Mouse (Mus musculus) spleen, adult 2 months (tissue): Measurements from ENCODE around the gene Olfr857. TPM values are rescaled to one million over a fixed set of nuclear protein-coding genes. Genes with fewer than 3 reads are reported as not detected.
"Not testable (repeated sequence)": the region's sequence is repeated elsewhere in the genome, so short reads cannot be mapped to it uniquely, and the experiment has no call there.

ENCODE experiments used
- DNase-seq, 2 experiments: peaks; one replicate each; pipeline versions ENCODE4 v3.0.0 to v3.0.0-alpha.2; 2012 to 2021; ENCODE audit warnings: low spot score in 2 of 2, low read depth in 1 of 2
- H3K27ac ChIP-seq: fragments of 200-500 bp; 2 replicates; pipeline ENCODE4 v1.5.1; 2012; ENCODE audit warnings: low read length, inconsistent platforms; ENCODE audit not compliant: insufficient read depth
- H3K27me3 ChIP-seq: fragments of 200-500 bp; 2 replicates; pipeline ENCODE4 v1.6.1; 2012; ENCODE audit warnings: mild to moderate bottlenecking, moderate library complexity, low read length, inconsistent platforms; ENCODE audit not compliant: control insufficient read depth, insufficient read depth
- H3K36me3 ChIP-seq: fragments of 200-500 bp; 2 replicates; pipeline ENCODE4 v1.6.1; 2012; ENCODE audit warnings: mild to moderate bottlenecking, low read length, inconsistent platforms; ENCODE audit not compliant: control insufficient read depth, insufficient read depth
- H3K4me1 ChIP-seq: fragments of 200-500 bp; 2 replicates; pipeline ENCODE4 v1.6.1; 2011; ENCODE audit warnings: inconsistent platforms; ENCODE audit not compliant: control insufficient read depth, insufficient read depth, insufficient read length
- H3K4me3 ChIP-seq: fragments of 200-500 bp; 2 replicates; pipeline ENCODE4 v1.5.1; 2011; ENCODE audit warnings: mild to moderate bottlenecking, inconsistent platforms; ENCODE audit not compliant: insufficient read depth, insufficient read length; ENCODE audit errors: extremely low read depth
- CTCF ChIP-seq: fragments of 200-500 bp; IDR thresholded peaks from 2 replicates; pipeline ENCODE4 v1.5.1; 2011; ENCODE audit warnings: mild to moderate bottlenecking, inconsistent platforms; ENCODE audit not compliant: insufficient read depth, insufficient read length, insufficient replicate concordance; ENCODE audit errors: extremely low read depth
- POLR2A ChIP-seq: fragments of 200-500 bp; IDR thresholded peaks from 2 replicates; pipeline ENCODE4 v1.6.1; 2011; ENCODE audit warnings: low read depth, low read length, inconsistent platforms
- WGBS: fragments of 180-500 bp; shearing (Covaris S2); methylation state at CpG from one replicate; pipeline ENCODE4 v1.1.7; 2018; 5-methylcytosine and 5-hydroxymethylcytosine counted together
- polyA plus RNA-seq: library from polyadenylated mRNA; depleted of rRNA; stranded (reverse); fragments of >200 nt; gene quantifications from 2 replicates; pipeline ENCODE4 v1.2.3, GENCODE M21; 2012; rRNA removed

The Olfr857 gene
- not detected in 2 replicates for polyA plus RNA-seq

DNA sequence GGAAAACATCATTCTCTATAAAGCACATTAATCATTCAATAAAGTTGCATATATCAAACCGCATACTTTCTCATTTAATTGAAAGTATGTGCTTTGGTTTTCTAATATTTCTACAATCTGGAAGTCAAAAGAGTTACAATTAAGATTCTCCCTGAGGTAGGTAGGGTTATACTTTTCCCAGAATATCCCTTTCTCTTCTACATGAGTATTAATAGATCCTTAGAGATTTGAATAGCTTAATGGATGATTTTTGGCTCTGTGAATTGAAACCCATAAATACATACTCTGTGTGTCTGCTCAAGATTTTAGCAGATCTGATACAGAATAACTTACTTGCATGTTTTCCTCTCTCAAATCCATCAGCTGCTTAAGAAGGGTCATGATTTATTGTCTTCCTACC, at the start of gene Olfr857:
Olfr857 (plus strand) TSS at position 301 of the 400 bp plus-strand sequence.
- Histone ChIP-seq H3K36me3 (no peaks in the 10 kb centered on the region), H3K27ac (no peak within 1 kb of the TSS), H3K4me1 (no peaks in the 10 kb centered on the region), H3K4me3 (no peak within 1 kb of the TSS), H3K27me3 (no peaks in the 10 kb centered on the region)
- 86% methylated on average over 1 of the region's 1 CpGs for WGBS
- no peak for DNase-seq
- TF ChIP-seq POLR2A = no peak

DNA sequence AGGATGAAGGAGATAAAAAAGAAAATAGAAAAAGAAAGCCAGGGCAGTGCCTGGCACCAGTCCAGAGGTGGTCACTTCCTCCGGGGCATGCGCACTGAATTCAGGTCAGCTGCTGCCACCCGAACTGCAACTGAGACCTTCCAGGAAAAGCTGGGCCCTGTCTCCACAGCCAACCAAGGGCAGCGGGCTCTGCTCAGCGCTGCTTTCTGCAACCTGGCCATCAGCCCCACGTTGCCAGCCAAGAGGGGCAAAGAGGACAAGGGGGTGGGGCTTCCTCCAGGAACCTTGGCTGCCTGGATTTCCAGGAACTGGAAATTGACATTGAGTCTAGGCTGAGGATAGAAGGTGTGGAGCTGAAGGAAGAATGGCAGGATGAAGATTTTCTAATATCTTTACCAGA, 19.0 kb upstream of the Olfr857 start:
- 87% methylated on average over 6 of the region's 6 CpGs for WGBS
- TF ChIP-seq CTCF (no peak), POLR2A (no peak)
- Histone ChIP-seq H3K4me3 (no peak overlapping the region), H3K27me3 (no peaks in the 10 kb centered on the region), H3K36me3 (no peaks in the 10 kb centered on the region), H3K27ac (no peak overlapping the region), H3K4me1 (no peaks in the 10 kb centered on the region)
- DNase-seq = no peak

DNA sequence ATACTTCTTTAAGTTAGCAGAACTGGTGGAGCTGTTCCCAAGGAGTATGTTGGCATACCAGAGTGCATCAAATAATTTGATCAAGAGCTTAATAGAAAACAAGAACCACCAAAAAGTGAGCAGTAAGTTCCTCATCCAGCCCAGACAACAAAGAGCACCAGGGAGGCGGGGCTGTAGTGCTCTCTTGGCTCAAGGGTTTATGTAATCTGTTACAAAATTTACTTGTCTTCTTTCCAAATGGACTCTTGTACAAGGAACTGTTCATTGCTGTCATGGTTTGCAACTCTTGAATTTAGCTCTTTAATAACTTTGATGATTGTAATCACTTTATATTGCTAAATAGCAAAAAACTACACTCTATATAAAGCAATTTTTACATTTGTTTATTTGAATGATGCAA, 17.8 kb upstream of the Olfr857 start:
- 71% methylated on average over 1 of the region's 1 CpGs for WGBS
- TF ChIP-seq CTCF = no peak
- no peak for TF ChIP-seq POLR2A
- Histone ChIP-seq H3K27ac (no peak overlapping the region), H3K4me3 (no peak overlapping the region), H3K4me1 (no peaks in the 10 kb centered on the region), H3K36me3 (no peaks in the 10 kb centered on the region), H3K27me3 (no peaks in the 10 kb centered on the region)
- DNase-seq = no peak

DNA sequence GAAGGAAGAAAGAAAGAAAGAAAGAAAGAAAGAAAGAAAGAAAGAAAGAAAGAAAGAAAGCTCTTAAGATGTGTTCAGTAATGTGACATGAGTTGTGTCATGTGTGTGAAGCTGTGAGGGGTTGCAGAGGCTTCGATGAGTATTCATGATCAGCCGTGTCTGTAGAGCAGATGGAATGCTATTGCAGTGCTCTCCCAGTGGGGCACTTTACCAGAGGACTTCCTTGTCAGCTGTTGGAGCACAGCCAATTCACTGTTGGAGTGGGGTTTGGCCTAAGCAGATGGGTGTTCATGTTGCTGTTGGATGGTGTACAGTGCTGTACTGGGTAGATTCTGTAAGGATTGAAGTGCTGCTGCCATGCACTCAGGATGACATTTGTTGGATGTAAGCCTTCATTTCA, 16.8 kb upstream of the Olfr857 start:
- no peak overlapping the region for H3K27ac ChIP-seq
- H3K27me3 ChIP-seq = no peaks in the 10 kb centered on the region
- no peaks in the 10 kb centered on the region for H3K36me3 ChIP-seq
- DNase-seq = no peak
- H3K4me1 ChIP-seq = no peaks in the 10 kb centered on the region
- TF ChIP-seq CTCF (no peak), POLR2A (no peak)
- no peak overlapping the region for H3K4me3 ChIP-seq
- WGBS = 83% methylated on average over 2 of the region's 2 CpGs

DNA sequence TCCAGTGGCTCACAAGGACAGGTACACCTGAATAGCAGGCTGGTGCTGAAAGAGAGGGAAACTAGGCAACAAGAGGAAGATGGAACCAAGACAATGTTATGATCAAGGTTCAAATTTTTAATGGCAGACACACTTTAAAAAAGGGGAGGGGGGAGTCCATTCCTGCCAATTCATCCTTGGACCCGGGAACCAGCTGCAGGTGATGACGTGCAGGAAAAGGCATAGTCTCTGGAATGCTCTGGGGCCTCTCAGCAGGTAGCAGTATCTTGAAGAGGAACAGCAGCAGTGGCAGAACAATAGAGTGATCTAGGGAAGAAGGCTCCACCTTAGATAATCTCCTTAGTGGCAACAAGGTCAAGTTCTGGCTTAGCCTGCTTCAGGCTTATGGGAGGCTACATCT, 14.9 kb upstream of the Olfr857 start:
- DNase-seq, H3K4me3 ChIP-seq, H3K4me1 ChIP-seq, H3K36me3 ChIP-seq, H3K27ac ChIP-seq, H3K27me3 ChIP-seq: not testable (repeated sequence)
- WGBS = 60% methylated on average over 2 of the region's 2 CpGs

DNA sequence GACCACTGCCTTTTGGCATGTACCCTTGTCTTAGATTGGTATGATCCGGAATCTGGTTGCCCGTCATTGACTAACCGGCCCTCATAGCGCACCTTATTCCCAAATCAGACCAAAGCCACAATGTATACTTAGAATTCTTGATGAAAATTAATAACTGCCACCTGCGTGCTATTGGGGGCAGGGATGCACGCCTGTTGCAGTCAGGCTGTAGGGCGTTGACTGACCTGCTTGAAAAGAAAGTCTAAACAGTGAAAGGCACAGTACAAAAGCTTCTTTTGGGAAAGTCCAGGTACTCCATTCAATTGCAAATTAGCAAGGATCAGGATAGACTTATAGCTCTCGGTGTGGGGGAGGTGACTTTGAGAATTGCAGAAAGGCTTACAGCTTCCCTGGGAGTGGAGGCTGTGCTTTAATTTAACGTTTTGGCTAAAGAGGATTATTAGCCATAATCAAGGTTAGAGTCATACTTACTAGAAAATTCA, 14.3 kb upstream of the Olfr857 start:
- not testable (repeated sequence) for H3K27ac ChIP-seq, H3K36me3 ChIP-seq, DNase-seq, H3K4me1 ChIP-seq, H3K4me3 ChIP-seq, H3K27me3 ChIP-seq
- 81% methylated on average over 9 of the region's 9 CpGs for whole genome bisulfite sequencing

DNA sequence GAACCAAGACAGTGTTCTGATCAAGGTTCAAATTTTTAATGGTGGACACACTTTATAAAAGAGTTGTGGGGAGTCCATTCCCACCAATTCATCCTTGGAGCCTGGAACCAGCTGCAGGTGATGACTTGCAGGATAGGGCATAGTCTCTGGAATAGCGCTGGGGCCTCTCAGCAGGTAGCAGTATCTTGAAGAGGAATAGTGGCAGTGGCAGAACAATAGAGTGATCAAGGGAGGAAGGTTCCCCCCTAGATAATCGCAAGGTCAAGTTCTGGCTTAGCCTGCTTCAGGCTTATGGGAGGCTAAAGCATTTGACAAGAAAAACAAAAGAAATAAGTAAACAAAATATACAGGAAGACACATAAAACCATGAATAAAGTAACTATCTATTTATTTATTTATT, 4.7 kb upstream of the Olfr857 start:
- not testable (repeated sequence) for H3K4me1 ChIP-seq, H3K27me3 ChIP-seq, H3K27ac ChIP-seq, H3K36me3 ChIP-seq, H3K4me3 ChIP-seq, DNase-seq
- 65% methylated on average over 2 of the region's 2 CpGs for WGBS

Other genes starting within 250 kb of the Olfr857 start
- gene Olfr850, start 231.2 kb upstream of the Olfr857 start, polyA plus RNA-seq = not detected in 2 replicates
- gene Olfr851, start 216.1 kb upstream of the Olfr857 start, polyA plus RNA-seq = not detected in 2 replicates
- not detected in 2 replicates for gene Olfr853, start 168.4 kb upstream of the Olfr857 start, polyA plus RNA-seq
- not detected in 2 replicates for gene Olfr854, start 142.1 kb upstream of the Olfr857 start, polyA plus RNA-seq
- gene Olfr855, start 126.8 kb upstream of the Olfr857 start, polyA plus RNA-seq = not detected in 2 replicates
- 4.9 and 5.6 TPM in 2 replicates for gene Zfp317, start 87.3 kb upstream of the Olfr857 start, polyA plus RNA-seq
- gene Olfr58, start 70.8 kb downstream of the Olfr857 start, polyA plus RNA-seq = not detected in 2 replicates
- not detected in 2 replicates for gene Olfr859, start 95.5 kb downstream of the Olfr857 start, polyA plus RNA-seq
- not detected in 2 replicates for gene Olfr860, start 140.3 kb downstream of the Olfr857 start, polyA plus RNA-seq
- not detected in 2 replicates for gene Olfr862, start 178.6 kb downstream of the Olfr857 start, polyA plus RNA-seq
- gene Olfr77, start 207.4 kb downstream of the Olfr857 start, polyA plus RNA-seq = not detected in 2 replicates